Mouse (Mus musculus): ENCODE data around the gene Nbea.

Gene Nbea

GRCm38 (mm10) chr3:56183159-56184133, at the start of gene Nbea:
Gene Nbea, minus strand, starts transcription at chr3:56183701.
- peak; percentile 76 to 87 for DNase-seq (ENCODE audit: low spot score in 2 of 2)

- DNase-seq (ENCODE audit: low spot score in 2 of 2): no peak
These were observed 45.8 kb upstream of the Nbea start for GRCm38 (mm10) chr3:56229283-56229682.

- DNase-seq (ENCODE audit: low spot score in 2 of 2): no peak
These were observed 32.5 kb upstream of the Nbea start for GRCm38 (mm10) chr3:56215989-56216388.

DNA sequence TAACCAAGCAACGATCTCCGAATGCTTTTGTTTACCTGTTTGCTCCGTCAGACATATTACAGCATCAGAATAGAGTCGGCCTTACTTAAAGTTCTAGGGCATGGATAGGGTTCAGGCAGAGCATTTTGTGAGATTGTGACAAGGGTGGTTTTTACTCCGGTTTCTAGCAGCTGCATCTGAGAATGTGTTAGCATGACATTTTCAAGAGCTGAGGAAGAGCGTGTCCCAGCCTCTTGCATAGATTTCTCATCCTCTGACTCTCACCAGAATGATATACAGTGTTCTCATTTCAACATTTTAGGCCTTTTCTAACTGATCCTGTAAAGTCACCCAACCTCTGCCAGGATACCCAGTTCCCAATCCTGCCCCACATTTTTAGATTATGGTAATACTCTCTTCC, 20.5 kb upstream of the Nbea start:
- no peak for DNase-seq (ENCODE audit: low spot score in 2 of 2)

DNA sequence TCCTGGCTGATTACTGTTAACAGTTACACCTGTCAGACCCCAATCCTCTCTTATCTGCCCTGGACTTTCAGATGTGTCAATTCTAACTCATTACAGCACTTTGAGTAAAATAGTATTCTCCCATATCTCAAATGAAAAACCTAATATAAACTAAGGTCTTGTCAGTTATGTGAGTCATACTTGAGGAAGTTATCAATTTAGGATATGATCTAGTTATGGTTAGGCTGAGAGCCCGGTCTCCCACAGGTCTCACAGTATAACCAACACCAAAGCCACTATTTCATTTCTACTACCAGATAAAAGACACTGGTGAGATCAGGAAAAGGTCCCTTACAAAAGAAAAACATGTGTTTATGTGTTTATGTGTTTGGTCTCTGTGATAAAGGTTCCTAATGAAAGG, 4.7 kb upstream of the Nbea start:
- DNase-seq (ENCODE audit: low spot score in 2 of 2): no peak

DNA sequence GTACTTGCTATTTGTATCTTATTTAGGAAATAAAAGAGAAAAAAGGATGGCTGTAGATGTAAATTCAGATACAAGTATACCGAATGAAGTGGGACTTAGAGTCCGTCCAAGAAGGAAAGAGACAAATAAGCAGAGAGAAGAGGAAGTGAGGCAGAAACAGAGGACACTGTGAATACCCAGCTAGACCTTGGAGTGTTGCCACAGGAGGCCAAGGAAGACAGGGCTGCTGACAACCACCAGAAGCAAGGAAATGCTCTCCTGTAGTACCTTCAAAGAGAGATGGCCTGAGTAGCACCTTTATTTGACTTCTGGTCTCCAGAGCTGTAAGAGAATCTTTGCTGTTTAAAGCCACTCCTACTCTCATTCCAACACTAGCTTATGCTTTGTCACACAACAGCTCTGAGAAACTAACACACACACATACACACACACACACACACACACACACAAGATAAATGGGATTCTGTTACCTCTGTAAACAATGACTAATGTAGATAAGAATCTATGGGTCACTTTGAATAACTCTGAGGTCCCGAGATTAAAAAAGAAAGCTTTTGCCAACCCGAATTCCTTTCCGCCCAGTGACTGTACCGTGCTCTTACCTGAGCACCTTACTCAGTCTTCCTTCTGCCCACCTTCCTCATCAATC, 3.8 kb upstream of the Nbea start:
- DNase-seq (ENCODE audit: low spot score in 2 of 2): no peak

- DNase-seq (ENCODE audit: low spot score in 2 of 2): peak; percentile 22 to 25
These were observed 936 bp downstream of the Nbea start for GRCm38 (mm10) chr3:56182371-56183158.

DNA sequence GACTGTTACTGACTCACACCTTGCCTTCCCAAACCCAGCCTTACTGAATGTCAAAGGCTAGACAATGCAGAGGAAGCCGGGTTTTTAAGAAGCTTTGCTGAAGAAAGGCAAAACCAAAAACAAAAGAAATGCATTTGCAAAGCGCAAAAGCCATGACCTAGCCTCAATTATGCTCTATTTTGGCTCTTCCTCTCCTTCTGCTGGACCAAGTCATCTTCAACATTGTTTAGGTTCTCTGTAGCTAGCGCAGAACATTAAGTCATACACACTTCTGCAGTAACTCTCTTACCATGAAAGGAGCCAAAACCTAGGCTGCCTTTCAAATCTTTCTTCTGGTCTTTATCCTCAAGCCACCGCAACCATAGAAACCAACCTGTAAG, 1.5 kb downstream of the Nbea start:
- DNase-seq (ENCODE audit: low spot score in 2 of 2): no peak

DNA sequence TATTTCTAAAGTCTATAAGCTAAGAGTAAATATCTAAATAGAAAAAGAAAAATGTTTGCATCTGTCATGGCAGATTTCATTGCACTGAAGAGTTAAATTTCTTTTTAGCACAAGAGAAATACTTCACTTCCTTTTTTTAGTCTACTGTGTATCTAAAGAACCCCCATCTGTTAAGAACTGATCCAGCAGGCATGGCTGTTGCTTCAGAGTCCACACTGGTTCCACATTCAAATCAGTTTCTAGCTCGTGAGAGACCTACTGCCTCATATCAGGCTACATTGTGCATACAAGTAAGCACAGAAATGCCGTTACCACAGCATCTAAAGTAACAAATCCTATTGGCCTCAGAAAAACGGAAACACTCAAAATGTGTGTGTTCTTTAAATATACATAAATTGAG, 2.5 kb downstream of the Nbea start:
- peak in 1 of 2 experiments; percentile 15 for DNase-seq (ENCODE audit: low spot score in 2 of 2)

GRCm38 (mm10) chr3:56157864-56158263, 25.6 kb downstream of the Nbea start:
- DNase-seq (ENCODE audit: low spot score in 2 of 2): no peak

GRCm38 (mm10) chr3:56126674-56127073, 56.8 kb downstream of the Nbea start:
- no peak for DNase-seq (ENCODE audit: low spot score in 2 of 2)

- DNase-seq (ENCODE audit: low spot score in 2 of 2): no peak
These were observed 66.9 kb downstream of the Nbea start for GRCm38 (mm10) chr3:56116647-56117046.

DNA sequence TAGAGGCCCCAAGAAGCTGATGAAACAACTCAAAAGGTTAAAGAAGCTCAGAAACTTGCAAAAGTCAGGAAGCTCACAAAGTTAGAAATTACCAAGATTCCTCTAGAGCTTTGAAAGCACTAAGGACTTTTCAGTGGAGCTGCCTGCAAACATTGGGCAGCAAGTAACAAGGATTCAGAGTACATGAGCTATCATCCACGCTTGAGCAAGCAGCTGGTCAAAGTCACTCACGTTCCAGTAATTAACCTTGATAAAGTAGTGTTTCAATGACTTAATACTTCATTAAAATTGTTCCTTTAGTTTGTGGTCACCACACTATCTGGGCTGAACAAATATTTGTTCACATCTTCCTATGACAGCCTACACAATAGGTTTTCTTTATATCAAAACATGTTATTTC, 75.4 kb downstream of the Nbea start:
- no peak for DNase-seq (ENCODE audit: low spot score in 2 of 2)

DNA sequence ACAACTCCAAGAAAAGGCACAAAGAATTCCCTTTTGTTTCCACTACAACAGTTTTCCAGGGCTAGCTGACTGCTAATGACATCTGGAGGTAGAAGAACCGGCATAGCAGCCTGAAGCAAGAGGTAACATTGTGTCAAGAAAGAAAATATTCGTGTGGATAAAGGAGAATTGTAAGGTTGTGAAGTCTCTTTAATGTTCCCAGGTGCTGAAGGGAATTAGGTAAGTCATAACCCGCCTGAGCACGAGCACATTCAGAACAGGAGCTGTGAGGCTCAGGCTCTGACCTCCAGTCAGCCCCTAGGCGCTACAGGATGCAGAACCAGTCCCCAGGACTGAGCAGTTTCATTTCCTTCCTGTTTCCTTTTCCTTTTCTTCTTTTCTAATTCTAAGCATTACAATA, 86.4 kb downstream of the Nbea start:
- no peak for DNase-seq (ENCODE audit: low spot score in 2 of 2)

GRCm38 (mm10) chr3:56079015-56079612, 104.4 kb downstream of the Nbea start:
- DNase-seq (ENCODE audit: low spot score in 2 of 2): no peak

DNA sequence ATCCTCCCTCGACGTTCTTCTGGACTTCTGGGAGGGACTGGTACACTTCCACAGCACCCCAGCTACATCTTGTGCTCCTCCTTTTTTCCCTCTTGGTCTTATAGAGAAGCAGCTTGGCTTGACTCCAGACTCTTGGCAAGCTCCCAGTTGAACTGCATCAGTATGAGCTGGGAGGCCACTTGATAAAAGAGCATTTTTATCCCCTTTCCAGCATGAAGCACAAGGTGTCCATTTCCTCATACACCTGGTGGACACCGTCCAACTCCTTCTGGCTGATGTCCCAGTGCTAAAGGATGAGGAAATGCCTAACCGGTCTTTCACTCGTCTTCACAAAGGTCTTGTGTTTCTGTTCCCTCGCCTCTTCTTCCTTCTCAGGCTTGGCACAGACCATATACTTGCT, 115.7 kb downstream of the Nbea start:
- no peak for DNase-seq (ENCODE audit: low spot score in 2 of 2)

- no peak for DNase-seq (ENCODE audit: low spot score in 2 of 2)
These were observed 117.0 kb downstream of the Nbea start for GRCm38 (mm10) chr3:56066360-56067040.

GRCm38 (mm10) chr3:56065234-56065633, 118.3 kb downstream of the Nbea start:
- DNase-seq (ENCODE audit: low spot score in 2 of 2): no peak

- no peak for DNase-seq (ENCODE audit: low spot score in 2 of 2)
These were observed 137.7 kb downstream of the Nbea start for GRCm38 (mm10) chr3:56045659-56046336.

DNA sequence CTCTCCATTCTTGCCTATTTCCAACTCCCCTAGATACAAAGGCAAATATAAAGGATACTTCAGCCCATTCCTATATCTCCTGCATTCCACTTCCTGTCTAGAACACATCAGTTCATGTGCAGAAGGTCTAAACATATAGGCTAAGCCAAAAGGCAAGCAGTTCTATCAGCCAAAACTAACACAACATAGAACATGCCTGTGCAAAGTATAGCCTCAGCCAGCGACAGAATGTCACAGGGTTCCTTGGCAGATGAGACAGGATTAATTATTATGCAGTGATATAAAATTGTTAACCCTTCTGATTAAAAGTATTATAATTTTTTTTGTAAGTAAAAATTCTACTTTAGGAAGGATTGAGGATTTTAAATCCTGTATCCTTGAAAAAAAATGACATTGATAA, 140.4 kb downstream of the Nbea start:
- no peak for DNase-seq (ENCODE audit: low spot score in 2 of 2)

GRCm38 (mm10) chr3:56039494-56039893, 144.0 kb downstream of the Nbea start:
- no peak for DNase-seq (ENCODE audit: low spot score in 2 of 2)
